Mouse (Mus musculus) midbrain, embryonic 10.5 days (tissue): ENCODE results near the gene Gm20604. TPM values are rescaled to one million over a fixed set of nuclear protein-coding genes. Genes with fewer than 3 reads are reported as not detected.

Source experiments
- DNase-seq: peaks from one replicate; pipeline ENCODE4 v3.0.0-alpha.2; 2017; ENCODE audit warnings: low spot score
- H3K27ac ChIP-seq: fragments of 300-500 bp; sonication (generic); replicated peaks from 2 replicates; pipeline ENCODE4 v1.5.1; 2016; ENCODE audit warnings: mild to moderate bottlenecking
- H3K27me3 ChIP-seq: fragments of 300-500 bp; sonication (generic); 2 replicates; pipeline ENCODE4 v1.6.1; 2016; ENCODE audit warnings: low read depth, mild to moderate bottlenecking; ENCODE audit not compliant: poor library complexity, severe bottlenecking
- H3K36me3 ChIP-seq: fragments of 300-500 bp; sonication (generic); 2 replicates; pipeline ENCODE4 v1.6.1; 2016; ENCODE audit warnings: mild to moderate bottlenecking, moderate library complexity
- H3K4me1 ChIP-seq: fragments of 300-500 bp; sonication (generic); 2 replicates; pipeline ENCODE4 v1.6.1; 2016
- H3K4me3 ChIP-seq: fragments of 300-500 bp; sonication (generic); 2 replicates; pipeline ENCODE4 v1.5.1; 2016; ENCODE audit warnings: mild to moderate bottlenecking, moderate library complexity
- H3K9me3 ChIP-seq: fragments of 300-500 bp; sonication (generic); replicated peaks from 2 replicates; pipeline ENCODE4 v1.6.1; 2016; ENCODE audit warnings: mild to moderate bottlenecking
- WGBS: fragments of 180-500 bp; shearing (Covaris S2); methylation state at CpG from one replicate; pipeline ENCODE4 v1.1.7; 2016; 5-methylcytosine and 5-hydroxymethylcytosine counted together
- polyA plus RNA-seq: library from polyadenylated mRNA; unstranded; fragments of >200 nt; fragmentation: Nextera tagmentation; extraction: Ambion mirVana; gene quantifications from 2 replicates; pipeline ENCODE4 v1.2.1, GENCODE M21; 2016

The Gm20604 gene
- polyA plus RNA-seq, 1 experiment from 2014 or later = 34.8 TPM

GRCm38 (mm10) chr12:102733381-102733780 lies 25.1 kb downstream of the Gm20604 start:
- Histone ChIP-seq H3K4me3 (no peak overlapping the region), H3K4me1 (peaks cover 26% of the 10 kb centered on the region), H3K36me3 (no peaks in the 10 kb centered on the region), H3K27ac (no peak overlapping the region), H3K27me3 (no peaks in the 10 kb centered on the region), H3K9me3 (no peaks in the 10 kb centered on the region)
- DNase-seq = peak; percentile 64
- WGBS = 12% methylated on average over 5 of the region's 5 CpGs

- 49% methylated on average over 16 of the region's 16 CpGs for WGBS
- H3K4me1 ChIP-seq = peaks cover 26% of the 10 kb centered on the region
- no peaks in the 10 kb centered on the region for H3K36me3 ChIP-seq
- H3K9me3 ChIP-seq = no peaks in the 10 kb centered on the region
- peak overlapping the region; percentile 38 for H3K4me3 ChIP-seq
- no peak for DNase-seq
- H3K27me3 ChIP-seq = no peaks in the 10 kb centered on the region
- peak overlapping the region; percentile 91 for H3K27ac ChIP-seq
These were observed 27.5 kb downstream of the Gm20604 start for GRCm38 (mm10) chr12:102730798-102731619.

DNA sequence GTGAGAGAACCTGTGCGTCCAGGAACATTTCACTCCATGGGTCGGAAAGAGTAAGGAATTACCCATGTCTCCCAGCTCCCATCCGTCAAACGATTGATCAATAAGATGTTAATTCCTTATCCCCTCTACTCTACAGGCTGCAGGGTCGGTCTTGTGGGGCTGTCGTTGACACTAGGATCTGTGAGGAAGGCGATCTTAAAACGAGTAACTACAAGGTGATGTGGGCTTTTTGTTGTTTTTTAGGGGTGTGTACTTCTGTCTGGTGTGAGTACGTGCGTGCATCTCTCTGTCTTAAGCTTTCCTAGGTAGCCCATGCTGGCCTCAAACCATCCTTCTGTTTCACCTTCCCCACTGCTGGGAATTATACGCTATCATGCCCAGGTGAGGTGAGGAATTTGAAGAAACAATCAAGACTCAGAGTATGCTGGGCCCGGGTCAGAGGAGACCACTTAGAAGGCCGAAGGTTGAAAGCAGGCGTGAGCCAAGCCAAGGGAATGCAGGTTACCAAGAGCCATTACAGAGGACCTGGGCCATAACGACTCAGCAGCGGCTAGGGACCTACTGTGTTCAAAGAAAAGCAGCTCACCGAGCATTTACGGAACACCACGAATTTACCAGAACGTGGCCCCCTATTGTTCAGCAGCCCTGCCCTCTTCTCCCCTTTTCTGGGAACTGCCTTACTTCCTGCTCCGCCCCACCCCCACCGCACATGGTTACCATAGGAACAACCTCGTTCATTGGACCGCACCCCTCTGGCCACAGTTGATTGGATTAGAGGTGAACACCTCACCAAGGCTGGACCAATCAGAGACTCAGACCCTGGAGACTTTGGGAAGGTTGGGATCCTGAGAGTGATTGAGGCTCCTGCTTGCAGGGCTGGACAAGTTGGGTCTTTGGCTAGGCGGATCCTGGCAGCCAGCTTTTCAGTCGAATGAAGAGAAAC lies 28.3 kb downstream of the Gm20604 start:
- Histone ChIP-seq H3K9me3 (no peaks in the 10 kb centered on the region), H3K4me3 (peak overlapping the region; percentile 38), H3K4me1 (peaks cover 26% of the 10 kb centered on the region), H3K36me3 (no peaks in the 10 kb centered on the region), H3K27ac (peak overlapping the region; percentile 91), H3K27me3 (no peaks in the 10 kb centered on the region)
- 36% methylated on average over 26 of the region's 26 CpGs for WGBS
- DNase-seq = peak; percentile 91

DNA sequence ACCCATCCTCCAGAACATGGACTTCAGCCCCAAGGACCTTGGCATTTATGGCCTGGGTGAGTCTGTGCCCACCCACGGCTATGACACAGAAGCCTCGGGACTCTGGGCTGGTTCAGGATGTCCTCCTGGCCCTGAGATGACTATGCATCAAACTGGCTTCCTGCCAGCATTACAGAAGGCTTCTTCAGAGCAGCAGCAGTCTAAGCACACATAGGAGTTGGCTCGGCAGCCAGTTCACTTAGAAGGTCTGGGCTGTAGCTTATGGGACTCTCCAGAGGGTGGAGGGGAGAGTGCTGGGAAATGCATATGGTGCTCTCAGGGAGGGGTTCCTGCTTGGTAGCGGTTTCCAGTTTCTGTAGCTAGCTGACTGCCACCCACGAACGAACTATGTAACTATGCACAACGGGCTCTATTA lies 32.7 kb downstream of the Gm20604 start:
- 85% methylated on average over 7 of the region's 7 CpGs for whole genome bisulfite sequencing
- no peaks in the 10 kb centered on the region for H3K36me3 ChIP-seq
- no peaks in the 10 kb centered on the region for H3K9me3 ChIP-seq
- no peak overlapping the region for H3K4me3 ChIP-seq
- H3K27me3 ChIP-seq = no peaks in the 10 kb centered on the region
- peaks cover 30% of the 10 kb centered on the region for H3K4me1 ChIP-seq
- no peak for DNase-seq
- no peak overlapping the region for H3K27ac ChIP-seq

- Histone ChIP-seq H3K27ac (no peak overlapping the region), H3K9me3 (no peaks in the 10 kb centered on the region), H3K4me3 (no peak overlapping the region), H3K27me3 (no peaks in the 10 kb centered on the region), H3K36me3 (no peaks in the 10 kb centered on the region), H3K4me1 (peaks cover 24% of the 10 kb centered on the region)
- WGBS = 87% methylated on average over 6 of the region's 6 CpGs
- no peak for DNase-seq
These were observed 33.3 kb downstream of the Gm20604 start for GRCm38 (mm10) chr12:102725146-102725545.

- WGBS = 88% methylated on average over 6 of the region's 6 CpGs
These were observed 34.6 kb downstream of the Gm20604 start for GRCm38 (mm10) chr12:102723861-102724260.

GRCm38 (mm10) chr12:102722966-102723365 lies 35.5 kb downstream of the Gm20604 start:
- no peak for DNase-seq
- WGBS = 69% methylated on average over 8 of the region's 8 CpGs
- Histone ChIP-seq H3K27ac (no peak overlapping the region), H3K27me3 (no peaks in the 10 kb centered on the region), H3K36me3 (no peaks in the 10 kb centered on the region), H3K4me1 (peaks cover 24% of the 10 kb centered on the region), H3K4me3 (no peak overlapping the region), H3K9me3 (no peaks in the 10 kb centered on the region)

More at GRCm38 (mm10) chr12:102723861-102724260, 34.6 kb downstream of the Gm20604 start:
- H3K36me3 ChIP-seq = no peaks in the 10 kb centered on the region
- H3K4me1 ChIP-seq = peaks cover 24% of the 10 kb centered on the region
- H3K27me3 ChIP-seq = no peaks in the 10 kb centered on the region
- H3K4me3 ChIP-seq = no peak overlapping the region
- no peak overlapping the region for H3K27ac ChIP-seq
- H3K9me3 ChIP-seq = no peaks in the 10 kb centered on the region
- DNase-seq = no peak

- Histone ChIP-seq H3K27ac (peak overlapping the region; percentile 53), H3K4me1 (peaks cover 24% of the 10 kb centered on the region), H3K4me3 (no peak overlapping the region), H3K36me3 (no peaks in the 10 kb centered on the region), H3K27me3 (no peaks in the 10 kb centered on the region), H3K9me3 (no peaks in the 10 kb centered on the region)
- 56% methylated on average over 11 of the region's 11 CpGs for WGBS
- no peak for DNase-seq
These were observed 36.0 kb downstream of the Gm20604 start for GRCm38 (mm10) chr12:102722451-102722850.

GRCm38 (mm10) chr12:102719552-102720315 lies 38.7 kb downstream of the Gm20604 start:
- Histone ChIP-seq H3K4me3 (no peak overlapping the region), H3K36me3 (no peaks in the 10 kb centered on the region), H3K27ac (no peak overlapping the region; the same call in 1 of the 2 replicates), H3K4me1 (peaks cover 24% of the 10 kb centered on the region), H3K27me3 (no peaks in the 10 kb centered on the region), H3K9me3 (no peaks in the 10 kb centered on the region)
- DNase-seq = peak; percentile 59
- 32% methylated on average over 13 of the region's 13 CpGs for WGBS

- Histone ChIP-seq H3K27me3 (no peaks in the 10 kb centered on the region), H3K4me1 (peaks cover 21% of the 10 kb centered on the region), H3K9me3 (no peaks in the 10 kb centered on the region), H3K36me3 (no peaks in the 10 kb centered on the region), H3K27ac (no peak overlapping the region), H3K4me3 (no peak overlapping the region)
- WGBS = 86% methylated on average over 10 of the region's 10 CpGs
- no peak for DNase-seq
These were observed 43.6 kb downstream of the Gm20604 start for GRCm38 (mm10) chr12:102714654-102715395.

GRCm38 (mm10) chr12:102714116-102714515 lies 44.4 kb downstream of the Gm20604 start:
- WGBS = 69% methylated on average over 2 of the region's 2 CpGs
- Histone ChIP-seq H3K9me3 (no peaks in the 10 kb centered on the region), H3K4me1 (peaks cover 16% of the 10 kb centered on the region), H3K27me3 (no peaks in the 10 kb centered on the region), H3K36me3 (no peaks in the 10 kb centered on the region), H3K27ac (no peak overlapping the region), H3K4me3 (no peak overlapping the region)
- DNase-seq = no peak
